Mouse (Mus musculus): Measurements from ENCODE around the gene March5.
"Not testable (repeated sequence)": the region's sequence is repeated elsewhere in the genome, so short reads cannot be mapped to it uniquely, and the experiment has no call there.

March5 gene

GRCm38 (mm10) chr19:37208986-37209385, 1.6 kb downstream of the March5 start:
- DNase-seq: no peak

- DNase-seq: no peak
Measured at GRCm38 (mm10) chr19:37209467-37210128, 2.3 kb downstream of the March5 start.

DNA sequence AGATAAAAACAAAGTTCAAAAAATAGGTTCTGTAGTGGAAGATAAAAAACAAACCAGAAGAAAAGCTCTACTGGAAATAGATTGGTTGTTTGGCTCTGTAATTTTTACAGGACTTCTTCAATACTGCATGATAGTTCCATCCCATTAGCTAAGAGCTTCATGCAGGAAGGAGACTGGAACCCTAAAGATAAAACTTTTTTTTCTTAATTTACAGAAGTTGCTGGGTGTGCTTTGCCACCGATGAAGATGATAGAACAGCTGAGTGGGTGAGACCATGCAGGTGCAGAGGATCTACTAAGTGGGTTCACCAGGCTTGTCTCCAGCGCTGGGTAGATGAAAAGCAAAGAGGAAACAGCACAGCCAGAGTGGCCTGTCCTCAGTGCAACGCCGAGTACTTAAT, 3.1 kb downstream of the March5 start:
- no peak for DNase-seq

GRCm38 (mm10) chr19:37211416-37211815, 4.1 kb downstream of the March5 start:
- no peak for DNase-seq

GRCm38 (mm10) chr19:37214711-37215110, 7.4 kb downstream of the March5 start:
- no peak for DNase-seq

- DNase-seq: no peak
Measured at GRCm38 (mm10) chr19:37225197-37225862, 18.0 kb downstream of the March5 start.

- not testable (repeated sequence) for DNase-seq
Measured at GRCm38 (mm10) chr19:37232598-37232997, 25.3 kb downstream of the March5 start.

- DNase-seq: no peak
Measured at GRCm38 (mm10) chr19:37233561-37234539, 26.5 kb downstream of the March5 start.

- no peak for DNase-seq
Measured at GRCm38 (mm10) chr19:37235818-37236217, 28.5 kb downstream of the March5 start.

GRCm38 (mm10) chr19:37237306-37237705, 30.0 kb downstream of the March5 start:
- DNase-seq: no peak

- no peak for DNase-seq
Measured at GRCm38 (mm10) chr19:37237712-37238437, 30.5 kb downstream of the March5 start.

GRCm38 (mm10) chr19:37238651-37239050, 31.3 kb downstream of the March5 start:
- no peak for DNase-seq

- no peak for DNase-seq
Measured at GRCm38 (mm10) chr19:37239096-37239495, 31.8 kb downstream of the March5 start.

- DNase-seq: no peak
Measured at GRCm38 (mm10) chr19:37241201-37241600, 33.9 kb downstream of the March5 start.

DNA sequence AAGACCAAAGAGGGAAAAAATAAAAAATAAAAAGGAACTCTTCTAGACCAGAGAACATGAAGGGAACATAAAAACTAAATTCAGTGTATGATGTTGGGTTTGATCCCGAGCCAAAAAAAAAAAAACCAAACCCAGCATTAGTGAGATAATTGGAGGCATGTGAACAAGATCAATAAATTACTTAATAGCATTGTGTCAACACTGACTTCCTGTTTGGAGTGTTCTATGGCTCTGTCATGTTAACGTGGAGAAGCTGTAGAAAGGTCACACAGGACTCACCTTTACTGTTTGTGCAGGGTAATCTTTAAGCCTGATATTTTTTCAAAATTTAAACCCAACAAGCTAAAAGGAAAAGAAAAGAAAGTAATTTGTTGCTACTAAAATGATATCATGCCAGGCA, 35.4 kb downstream of the March5 start:
- no peak for DNase-seq

- DNase-seq: no peak
Measured at GRCm38 (mm10) chr19:37246859-37247258, 39.5 kb downstream of the March5 start.

GRCm38 (mm10) chr19:37248199-37248598, 40.9 kb downstream of the March5 start:
- no peak for DNase-seq

- no peak for DNase-seq
Measured at GRCm38 (mm10) chr19:37252104-37252503, 44.8 kb downstream of the March5 start.

- no peak for DNase-seq
Measured at GRCm38 (mm10) chr19:37255321-37255720, 48.0 kb downstream of the March5 start.

GRCm38 (mm10) chr19:37262389-37262788, 55.0 kb downstream of the March5 start:
- DNase-seq: no peak

- DNase-seq: no peak
Measured at GRCm38 (mm10) chr19:37263566-37263942, 56.2 kb downstream of the March5 start.

All from thymus, postnatal 36 days (tissue).